Mouse (Mus musculus): ENCODE measurements at regions not wholly inside any gene's neighbourhood (a gene's known extent, or its start where the extent isn't known, plus 50 kb on each side); places are given as distances from the start of the nearest gene placed in this dataset.
A peak's percentile ranks its signal among the peaks of the same experiment; 100 is the strongest.

GRCm38 (mm10) chr3:9345885-9346284, 264.0 kb downstream of the Zfp704 start:
- TF ChIP-seq CTCF (IDR thresholded peaks at IDR 0.05; ENCODE audit: low read depth) = no peak
- no peak for TF ChIP-seq EP300 (IDR thresholded peaks at IDR 0.05; ENCODE audit: low read depth)
- Histone ChIP-seq H3K36me3 (replicated peaks; ENCODE audit: insufficient read depth, low read length) (no peaks in the 10 kb centered on the region), H3K4me2 (ENCODE audit: low read depth, low read length) (peak overlapping the region; percentile 77), H3K27ac (ENCODE audit: low read depth) (no peak overlapping the region), H3K9me3 (ENCODE audit: low read length) (no peaks in the 10 kb centered on the region), H3K9ac (replicated peaks) (no peak overlapping the region), H3K4me3 (ENCODE audit: low read depth, low read length) (no peak overlapping the region), H3K4me1 (ENCODE audit: insufficient read depth) (0 out of 2 replicates have a peak, but pooled peaks cover 1% of the 10 kb centered on the region), H3K27me3 (ENCODE audit: insufficient read depth, low read length) (peaks cover 13% of the 10 kb centered on the region)
- DNase-seq (no peak), ATAC-seq (no peak)
- 32% methylated on average over 9 of the region's 9 CpGs for WGBS (ENCODE audit: insufficient replicate concordance)

GRCm38 (mm10) chr3:9343586-9343985, 266.3 kb downstream of the Zfp704 start:
- Histone ChIP-seq H3K9ac (replicated peaks) (no peak overlapping the region), H3K4me3 (ENCODE audit: low read depth, low read length) (no peak overlapping the region), H3K36me3 (replicated peaks; ENCODE audit: insufficient read depth, low read length) (no peaks in the 10 kb centered on the region), H3K4me2 (ENCODE audit: low read depth, low read length) (no peak overlapping the region), H3K9me3 (ENCODE audit: low read length) (no peaks in the 10 kb centered on the region), H3K27me3 (ENCODE audit: insufficient read depth, low read length) (peaks cover 9% of the 10 kb centered on the region), H3K4me1 (ENCODE audit: insufficient read depth) (peaks cover 5% of the 10 kb centered on the region; the same call in 1 of the 2 replicates), H3K27ac (ENCODE audit: low read depth) (no peak overlapping the region)
- 22% methylated on average over 4 of the region's 4 CpGs for WGBS (ENCODE audit: insufficient replicate concordance)
- ATAC-seq = no peak
- TF ChIP-seq CTCF (IDR thresholded peaks at IDR 0.05; ENCODE audit: low read depth) = no peak
- TF ChIP-seq EP300 (IDR thresholded peaks at IDR 0.05; ENCODE audit: low read depth) = no peak
- no peak for DNase-seq

- H3K4me2 ChIP-seq (ENCODE audit: low read depth, low read length) = no peak overlapping the region
- no peak overlapping the region for H3K9ac ChIP-seq (replicated peaks)
- WGBS (ENCODE audit: insufficient replicate concordance) = 74% methylated on average over 3 of the region's 3 CpGs
- DNase-seq = no peak
- TF ChIP-seq EP300 (IDR thresholded peaks at IDR 0.05; ENCODE audit: low read depth) (no peak), CTCF (IDR thresholded peaks at IDR 0.05; ENCODE audit: low read depth) (no peak)
- no peak overlapping the region for H3K4me3 ChIP-seq (ENCODE audit: low read depth, low read length)
- no peaks in the 10 kb centered on the region for H3K36me3 ChIP-seq (replicated peaks; ENCODE audit: insufficient read depth, low read length)
- H3K27ac ChIP-seq (ENCODE audit: low read depth) = no peak overlapping the region
- H3K4me1 ChIP-seq (ENCODE audit: insufficient read depth) = peaks cover 5% of the 10 kb centered on the region; the same call in 1 of the 2 replicates
- no peaks in the 10 kb centered on the region for H3K9me3 ChIP-seq (ENCODE audit: low read length)
- ATAC-seq = no peak
- H3K27me3 ChIP-seq (ENCODE audit: insufficient read depth, low read length) = no peaks in the 10 kb centered on the region
Observed at GRCm38 (mm10) chr3:9342167-9342566, 267.7 kb downstream of the Zfp704 start.

- H3K4me2 ChIP-seq (ENCODE audit: low read depth, low read length) = no peak overlapping the region
- H3K4me1 ChIP-seq (ENCODE audit: insufficient read depth) = peaks cover 5% of the 10 kb centered on the region; the same call in 1 of the 2 replicates
- H3K27me3 ChIP-seq (ENCODE audit: insufficient read depth, low read length) = no peaks in the 10 kb centered on the region
- no peaks in the 10 kb centered on the region for H3K9me3 ChIP-seq (ENCODE audit: low read length)
- DNase-seq = no peak
- no peak overlapping the region for H3K27ac ChIP-seq (ENCODE audit: low read depth)
- ATAC-seq = no peak
- TF ChIP-seq EP300 (IDR thresholded peaks at IDR 0.05; ENCODE audit: low read depth) = no peak
- no peak for TF ChIP-seq CTCF (IDR thresholded peaks at IDR 0.05; ENCODE audit: low read depth)
- no peaks in the 10 kb centered on the region for H3K36me3 ChIP-seq (replicated peaks; ENCODE audit: insufficient read depth, low read length)
- no peak overlapping the region for H3K4me3 ChIP-seq (ENCODE audit: low read depth, low read length)
- WGBS (ENCODE audit: insufficient replicate concordance) = 62% methylated on average over 5 of the region's 5 CpGs
- no peak overlapping the region for H3K9ac ChIP-seq (replicated peaks)
Observed at GRCm38 (mm10) chr3:9341657-9342056, 268.2 kb downstream of the Zfp704 start.

GRCm38 (mm10) chr3:9341244-9341643, 268.6 kb downstream of the Zfp704 start:
- Histone ChIP-seq H3K27ac (ENCODE audit: low read depth) (no peak overlapping the region), H3K4me2 (ENCODE audit: low read depth, low read length) (peak overlapping the region; percentile 67)

GRCm38 (mm10) chr3:9340788-9341187, 269.1 kb downstream of the Zfp704 start:
- peak; percentile 35; the same call in 1 of the 2 replicates for ATAC-seq
- no peak for TF ChIP-seq EP300 (IDR thresholded peaks at IDR 0.05; ENCODE audit: low read depth)
- TF ChIP-seq CTCF (IDR thresholded peaks at IDR 0.05; ENCODE audit: low read depth) = no peak
- Histone ChIP-seq H3K4me1 (ENCODE audit: insufficient read depth) (peaks cover 5% of the 10 kb centered on the region; the same call in 1 of the 2 replicates), H3K9ac (replicated peaks) (peak overlapping the region; percentile 27; the same call in 1 of the 2 replicates), H3K4me3 (ENCODE audit: low read depth, low read length) (peak overlapping the region; percentile 21), H3K9me3 (ENCODE audit: low read length) (no peaks in the 10 kb centered on the region), H3K27me3 (ENCODE audit: insufficient read depth, low read length) (no peaks in the 10 kb centered on the region), H3K36me3 (replicated peaks; ENCODE audit: insufficient read depth, low read length) (no peaks in the 10 kb centered on the region), H3K27ac (ENCODE audit: low read depth) (no peak overlapping the region), H3K4me2 (ENCODE audit: low read depth, low read length) (peak overlapping the region; percentile 67)
- 3% methylated on average over 15 of the region's 15 CpGs for WGBS (ENCODE audit: insufficient replicate concordance)
- DNase-seq = peak; percentile 36

More at GRCm38 (mm10) chr3:9341244-9341643, 268.6 kb downstream of the Zfp704 start:
- Histone ChIP-seq H3K9me3 (ENCODE audit: low read length) (no peaks in the 10 kb centered on the region), H3K36me3 (replicated peaks; ENCODE audit: insufficient read depth, low read length) (no peaks in the 10 kb centered on the region), H3K27me3 (ENCODE audit: insufficient read depth, low read length) (no peaks in the 10 kb centered on the region), H3K4me3 (ENCODE audit: low read depth, low read length) (no peak overlapping the region), H3K9ac (replicated peaks) (no peak overlapping the region), H3K4me1 (ENCODE audit: insufficient read depth) (peaks cover 5% of the 10 kb centered on the region; the same call in 1 of the 2 replicates)
- DNase-seq (no peak), ATAC-seq (no peak)
- TF ChIP-seq CTCF (IDR thresholded peaks at IDR 0.05; ENCODE audit: low read depth) = no peak
- no peak for TF ChIP-seq EP300 (IDR thresholded peaks at IDR 0.05; ENCODE audit: low read depth)
- WGBS (ENCODE audit: insufficient replicate concordance) = 36% methylated on average over 4 of the region's 4 CpGs
